Mouse (Mus musculus) urinary bladder, postnatal 10 days (tissue): ENCODE data around the gene Paip2b.
"Not testable (repeated sequence)": the region's sequence is repeated elsewhere in the genome, so short reads cannot be mapped to it uniquely, and the experiment has no call there.

Source experiments
- DNase-seq: peaks from one replicate; pipeline ENCODE4 v3.0.0; 2022; ENCODE audit warnings: low spot score

The Paip2b gene

GRCm38 (mm10) chr6:83796686-83797085 lies 34.9 kb downstream of the Paip2b start:
- DNase-seq: no peak

GRCm38 (mm10) chr6:83795492-83795900 lies 36.0 kb downstream of the Paip2b start:
- no peak for DNase-seq

GRCm38 (mm10) chr6:83794760-83795296 lies 36.7 kb downstream of the Paip2b start, which contains the start of gene Nagk:
Gene Nagk, plus strand, starts transcription at chr6:83794982.
- DNase-seq: peak; percentile 81

GRCm38 (mm10) chr6:83791251-83791890 lies 40.2 kb downstream of the Paip2b start:
- DNase-seq: no peak

- not testable (repeated sequence) for DNase-seq
Observed at GRCm38 (mm10) chr6:83790533-83790932, 41.0 kb downstream of the Paip2b start.

GRCm38 (mm10) chr6:83788554-83788953 lies 43.0 kb downstream of the Paip2b start:
- no peak for DNase-seq

- DNase-seq: no peak
Observed at GRCm38 (mm10) chr6:83786426-83786825, 45.1 kb downstream of the Paip2b start.

- DNase-seq: no peak
Observed at GRCm38 (mm10) chr6:83779026-83779425, 52.5 kb downstream of the Paip2b start.

- DNase-seq: no peak
Observed at GRCm38 (mm10) chr6:83778306-83778705, 53.2 kb downstream of the Paip2b start.

- DNase-seq: peak; percentile 56
Observed at GRCm38 (mm10) chr6:83775638-83776293, 55.8 kb downstream of the Paip2b start, which contains the start of gene Tex261. Gene Tex261, minus strand, starts transcription at chr6:83775813.

GRCm38 (mm10) chr6:83774781-83775563 lies 56.6 kb downstream of the Paip2b start:
- DNase-seq: no peak

- DNase-seq: no peak
Observed at GRCm38 (mm10) chr6:83774126-83774525, 57.4 kb downstream of the Paip2b start.

- no peak for DNase-seq
Observed at GRCm38 (mm10) chr6:83768485-83768884, 63.1 kb downstream of the Paip2b start.

- no peak for DNase-seq
Observed at GRCm38 (mm10) chr6:83766982-83767381, 64.6 kb downstream of the Paip2b start.

GRCm38 (mm10) chr6:83762880-83763431 lies 68.6 kb downstream of the Paip2b start:
- no peak for DNase-seq

GRCm38 (mm10) chr6:83762344-83762743 lies 69.2 kb downstream of the Paip2b start, which contains the start of gene Ankrd53:
Gene Ankrd53, plus strand, starts transcription at chr6:83762644.
- no peak for DNase-seq

- DNase-seq: no peak
Observed at GRCm38 (mm10) chr6:83756051-83756450, 75.5 kb downstream of the Paip2b start.
